22 mouse cellular contexts compared by ENCODE assay signal in genomic region chr4:151767786-151768185, GRCm38 (mm10).
"Had no signal": no experiment of that assay in that cellular context is flagged by ENCODE, and none has a peak within 500 bp of the region (broad histone marks: within the 10 kb centered on the region; RNA-seq: fewer than 3 reads in every experiment).

No protein-coding gene starts in this region.

- H3K36me3 ChIP-seq: intestine, embryonic 15.5 days; kidney, embryonic 15.5 days; limb, embryonic 12.5 days; liver, embryonic 15.5 days; midbrain, embryonic 13.5 days; neural tube, embryonic 13.5 days; stomach, embryonic 15.5 days had no signal

- H3K9me3 ChIP-seq: intestine, embryonic 15.5 days; kidney, embryonic 15.5 days; limb, embryonic 12.5 days; limb, embryonic 15.5 days; liver, embryonic 12.5 days; liver, embryonic 15.5 days; megakaryocyte, embryonic 14.5 days; midbrain, embryonic 10.5 days; midbrain, embryonic 13.5 days; neural tube, embryonic 13.5 days; stomach, embryonic 15.5 days had no signal

- DNase-seq: kidney, adult 11 months; kidney, adult 8-10 months; kidney, postnatal 10 days; kidney, postnatal 36 days; left cerebral cortex, postnatal 4 days; retina, postnatal 1 day; right cerebral cortex, postnatal 25 days; spleen, adult 18-20 months; thymus, postnatal 4 days had no signal

- H3K27me3 ChIP-seq: intestine, embryonic 15.5 days; kidney, embryonic 15.5 days; limb, embryonic 12.5 days; limb, embryonic 15.5 days; liver, embryonic 12.5 days; liver, embryonic 15.5 days; megakaryocyte, embryonic 14.5 days; midbrain, embryonic 13.5 days; neural tube, embryonic 13.5 days; stomach, embryonic 15.5 days had no signal

- H3K9ac ChIP-seq: intestine, embryonic 15.5 days; kidney, embryonic 15.5 days; limb, embryonic 12.5 days; limb, embryonic 15.5 days; liver, embryonic 12.5 days; liver, embryonic 15.5 days; midbrain, embryonic 13.5 days; neural tube, embryonic 13.5 days; stomach, embryonic 15.5 days had no signal

- H3K4me3 ChIP-seq: intestine, embryonic 15.5 days; kidney, embryonic 15.5 days; limb, embryonic 12.5 days; limb, embryonic 15.5 days; liver, embryonic 12.5 days; liver, embryonic 15.5 days; megakaryocyte, embryonic 14.5 days; midbrain, embryonic 10.5 days; midbrain, embryonic 13.5 days; myocyte; neural tube, embryonic 13.5 days; stomach, embryonic 15.5 days had no signal

- H3K4me1 ChIP-seq: intestine, embryonic 15.5 days; kidney, embryonic 15.5 days; limb, embryonic 12.5 days; liver, embryonic 12.5 days; stomach, embryonic 15.5 days had no signal

- H3K27ac ChIP-seq: intestine, embryonic 15.5 days; kidney, embryonic 15.5 days; limb, embryonic 12.5 days; limb, embryonic 15.5 days; liver, embryonic 12.5 days; liver, embryonic 15.5 days; midbrain, embryonic 10.5 days; midbrain, embryonic 13.5 days; neural tube, embryonic 13.5 days; stomach, embryonic 15.5 days had no signal

- H3K4me2 ChIP-seq: intestine, embryonic 15.5 days; kidney, embryonic 15.5 days; limb, embryonic 12.5 days; limb, embryonic 15.5 days; liver, embryonic 12.5 days; liver, embryonic 15.5 days; midbrain, embryonic 13.5 days; neural tube, embryonic 13.5 days; stomach, embryonic 15.5 days had no signal

- ATAC-seq: intestine, embryonic 15.5 days; liver, embryonic 12.5 days; midbrain, embryonic 13.5 days; midbrain, embryonic 16.5 days had no signal
